Mouse (Mus musculus): ENCODE data around the gene Olfr545. TPM values are rescaled to one million over a fixed set of nuclear protein-coding genes. Genes with fewer than 3 reads are reported as not detected.

The Olfr545 gene
- total and polyA plus RNA-seq, 3 experiments, result not detected

- peaks cover 0 to 9% of the 10 kb centered on the region in 2 experiments; a peak in 2 of 4 replicates for H3K4me1 ChIP-seq (ENCODE audit: control insufficient read depth in 1 of 2, insufficient read depth in 2 of 2)
- no peak overlapping the region for H3K4me3 ChIP-seq (replicated peaks in 1 of 3; ENCODE audit: low read depth in 2 of 3, low read length in 2 of 3, poor library complexity in 1 of 3)
- H3K27ac ChIP-seq (ENCODE audit: insufficient read depth, low read depth), result no peak overlapping the region
- TF ChIP-seq CHD1 (IDR thresholded peaks at IDR 0.05; ENCODE audit: low read depth, low read length) (no peak), JUN (IDR thresholded peaks at IDR 0.05; ENCODE audit: insufficient read depth, low read depth, low read length) (no peak), SIN3A (IDR thresholded peaks at IDR 0.05; ENCODE audit: low read length) (no peak), JUND (conservative IDR thresholded peaks at IDR 0.05; ENCODE audit: low read depth, low read length) (no peak)
- H3K4me2 ChIP-seq (ENCODE audit: insufficient read depth, low read depth, poor library complexity, severe bottlenecking), result no peak overlapping the region
- no peaks in the 10 kb centered on the region for H3K36me3 ChIP-seq (replicated peaks in 1 of 2; ENCODE audit: control insufficient read depth in 1 of 2, insufficient read depth in 1 of 2, low read length in 1 of 2)
- H3K27me3 ChIP-seq (replicated peaks), result no peaks in the 10 kb centered on the region
- no peaks in the 10 kb centered on the region for H3K9me3 ChIP-seq (replicated peaks; ENCODE audit: low read length)
- dilution Hi-C loops (cut with MboI; ENCODE audit: extremely low pct_ligation_motif_present, extremely low pct_unique_long_range_greater_than_20kb, low sequenced_read_pairs) (no loop called here), in situ Hi-C loops (cut with MboI; ENCODE audit: low pct_ligation_motif_present, low pct_unique_long_range_greater_than_20kb, low sequenced_read_pairs) (loop anchor here (5.0 to 25.0 kb wide), 3 partner anchors 129 to 406 kb away; partner anchors contain the start of genes Olfr554, Olfr560, Olfr561 and Olfr571)
- no peak overlapping the region for H3K9ac ChIP-seq (ENCODE audit: insufficient read depth, low read depth)
- no peak for DNase-seq (ENCODE audit: extremely low read depth)
- no peaks in the 10 kb centered on the region for H3K79me2 ChIP-seq (replicated peaks; ENCODE audit: control insufficient read depth, extremely low read depth, insufficient read depth, poor library complexity, severe bottlenecking)
Observed at GRCm38 (mm10) chr7:102508666-102509065, 9.3 kb upstream of the Olfr545 start.

GRCm38 (mm10) chr7:102508066-102508465 lies 8.7 kb upstream of the Olfr545 start:
- no peak for DNase-seq (ENCODE audit: extremely low read depth)
- no peaks in the 10 kb centered on the region for H3K9me3 ChIP-seq (replicated peaks; ENCODE audit: low read length)
- H3K4me1 ChIP-seq (ENCODE audit: control insufficient read depth in 1 of 2, insufficient read depth in 2 of 2), result peaks cover 0 to 4% of the 10 kb centered on the region in 2 experiments; a peak in 1 of 4 replicates
- dilution Hi-C loops (cut with MboI; ENCODE audit: extremely low pct_ligation_motif_present, extremely low pct_unique_long_range_greater_than_20kb, low sequenced_read_pairs), result no loop called here
- H3K4me2 ChIP-seq (ENCODE audit: insufficient read depth, low read depth, poor library complexity, severe bottlenecking), result no peak overlapping the region
- no peak overlapping the region for H3K4me3 ChIP-seq (replicated peaks in 1 of 3; ENCODE audit: low read depth in 2 of 3, low read length in 2 of 3, poor library complexity in 1 of 3)
- no peaks in the 10 kb centered on the region for H3K79me2 ChIP-seq (replicated peaks; ENCODE audit: control insufficient read depth, extremely low read depth, insufficient read depth, poor library complexity, severe bottlenecking)
- H3K27me3 ChIP-seq (replicated peaks), result no peaks in the 10 kb centered on the region
- TF ChIP-seq NRF1 (IDR thresholded peaks at IDR 0.05; ENCODE audit: low read depth, low read length) (no peak), MYC (IDR thresholded peaks at IDR 0.05; ENCODE audit: low read depth, low read length) (no peak), TCF12 (IDR thresholded peaks at IDR 0.05; ENCODE audit: low read depth, low read length) (no peak), IRF4 (IDR thresholded peaks at IDR 0.05; ENCODE audit: low read depth, low read length) (no peak), MAFK (IDR thresholded peaks at IDR 0.05; ENCODE audit: insufficient replicate concordance, low read length) (no peak), NELFE (IDR thresholded peaks at IDR 0.05; ENCODE audit: low read depth, low read length) (no peak), ETS1 (conservative IDR thresholded peaks at IDR 0.05; ENCODE audit: low read depth, low read length) (no peak), KAT2A (IDR thresholded peaks at IDR 0.05; ENCODE audit: insufficient replicate concordance, low read length) (no peak)
- no peak overlapping the region for H3K9ac ChIP-seq (ENCODE audit: insufficient read depth, low read depth)
- no peaks in the 10 kb centered on the region for H3K36me3 ChIP-seq (replicated peaks in 1 of 2; ENCODE audit: control insufficient read depth in 1 of 2, insufficient read depth in 1 of 2, low read length in 1 of 2)
- in situ Hi-C loops (cut with MboI; ENCODE audit: low pct_ligation_motif_present, low pct_unique_long_range_greater_than_20kb, low sequenced_read_pairs), result loop anchor here (5.0 to 25.0 kb wide), 3 partner anchors 129 to 407 kb away; partner anchors contain the start of genes Olfr554, Olfr560, Olfr561 and Olfr571
- no peak overlapping the region for H3K27ac ChIP-seq (ENCODE audit: insufficient read depth, low read depth)

GRCm38 (mm10) chr7:102506848-102507247 lies 7.5 kb upstream of the Olfr545 start:
- Histone ChIP-seq H3K27ac (ENCODE audit: insufficient read depth, low read depth) (no peak overlapping the region), H3K36me3 (replicated peaks in 1 of 2; ENCODE audit: control insufficient read depth in 1 of 2, insufficient read depth in 1 of 2, low read length in 1 of 2) (no peaks in the 10 kb centered on the region), H3K27me3 (replicated peaks) (no peaks in the 10 kb centered on the region), H3K79me2 (replicated peaks; ENCODE audit: control insufficient read depth, extremely low read depth, insufficient read depth, poor library complexity, severe bottlenecking) (no peaks in the 10 kb centered on the region), H3K4me2 (ENCODE audit: insufficient read depth, low read depth, poor library complexity, severe bottlenecking) (no peak overlapping the region), H3K9me3 (replicated peaks; ENCODE audit: low read length) (no peaks in the 10 kb centered on the region), H3K9ac (ENCODE audit: insufficient read depth, low read depth) (no peak overlapping the region), H3K4me3 (replicated peaks in 1 of 3; ENCODE audit: low read depth in 2 of 3, low read length in 2 of 3, poor library complexity in 1 of 3) (no peak overlapping the region), H3K4me1 (ENCODE audit: control insufficient read depth in 1 of 2, insufficient read depth in 2 of 2) (no peaks in the 10 kb centered on the region)
- dilution Hi-C loops (cut with MboI; ENCODE audit: extremely low pct_ligation_motif_present, extremely low pct_unique_long_range_greater_than_20kb, low sequenced_read_pairs) (no loop called here), in situ Hi-C loops (cut with MboI; ENCODE audit: low pct_ligation_motif_present, low pct_unique_long_range_greater_than_20kb, low sequenced_read_pairs) (loop anchor here (5.0 to 25.0 kb wide), 3 partner anchors 130 to 408 kb away; partner anchors contain the start of genes Olfr554, Olfr560, Olfr561 and Olfr571)
- peak; percentile 83 for DNase-seq (ENCODE audit: extremely low read depth)
- TF ChIP-seq RAD21 (IDR thresholded peaks at IDR 0.05; ENCODE audit: low read depth, low read length), result peak; percentile 93
- TF ChIP-seq ETS1 (conservative IDR thresholded peaks at IDR 0.05; ENCODE audit: low read depth, low read length), result no peak
- TF ChIP-seq SMC3 (IDR thresholded peaks at IDR 0.05; ENCODE audit: low read depth, low read length), result peak; percentile 66
- no peak for TF ChIP-seq SIN3A (IDR thresholded peaks at IDR 0.05; ENCODE audit: low read length)
- no peak for TF ChIP-seq MEF2A (IDR thresholded peaks at IDR 0.05; ENCODE audit: borderline replicate concordance, low read depth, low read length)
- no peak for TF ChIP-seq EP300 (IDR thresholded peaks at IDR 0.05; ENCODE audit: low read length)
- TF ChIP-seq CTCF (conservative IDR thresholded peaks at IDR 0.05 in 1 of 2, IDR thresholded peaks at IDR 0.05 in 1 of 2; ENCODE audit: low read depth in 2 of 2, low read length in 2 of 2), result peak; percentile 72 to 93
- TF ChIP-seq PAX5 (IDR thresholded peaks at IDR 0.05; ENCODE audit: low read length), result no peak

Measured in CH12.LX (cell line).